In the genomic region with DNA sequence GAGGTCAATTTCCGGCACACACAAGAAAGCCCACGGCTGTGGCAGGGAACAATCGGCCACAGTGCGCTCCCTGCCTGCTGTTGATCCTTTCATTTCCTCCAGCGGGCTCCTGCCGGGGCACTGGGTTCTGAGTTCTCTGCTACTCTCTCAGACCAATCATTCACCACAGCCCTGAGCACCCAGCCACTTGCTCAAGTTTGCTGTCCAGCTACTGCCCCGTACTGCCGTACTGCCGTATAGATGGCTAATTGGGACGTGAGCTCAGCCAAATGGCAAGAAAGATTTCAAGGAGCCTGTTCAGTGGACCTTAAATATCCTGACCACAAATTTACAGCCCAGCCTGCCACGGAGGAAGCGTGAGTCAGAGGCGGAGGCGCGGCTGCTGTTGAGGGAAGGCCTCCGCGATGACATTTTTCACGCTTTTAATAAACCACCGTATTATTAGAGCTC, we compare ENCODE assay signal across 7 mouse cellular contexts. TPM values are rescaled to one million over a fixed set of nuclear protein-coding genes. Genes with fewer than 3 reads are reported as not detected.
A peak's percentile ranks its signal among the peaks of the same experiment; 100 is the strongest.
DNase-seq lines count a peak whose midpoint lies in the region; ATAC-seq and TF ChIP-seq lines count a peak whose summit lies in the region.

No protein-coding gene starts in this region.

- peak overlapping the region; percentile 60 for H3K27ac ChIP-seq in embryonic facial prominence, embryonic 10.5 days (replicated peaks)
- H3K27ac ChIP-seq in heart, embryonic 15.5 days, result no peak overlapping the region
- no peak overlapping the region for H3K27ac ChIP-seq in kidney, postnatal 0 days
- no peak overlapping the region for H3K27ac ChIP-seq in lung, postnatal 0 days (ENCODE audit: low read length)

- 8% methylated on average over 19 of the region's 19 CpGs for WGBS in embryonic facial prominence, embryonic 10.5 days
- WGBS in heart, embryonic 15.5 days, result 12% methylated on average over 19 of the region's 19 CpGs
- 4% methylated on average over 19 of the region's 19 CpGs for WGBS in kidney, postnatal 0 days
- WGBS in lung, postnatal 0 days, result 13% methylated on average over 19 of the region's 19 CpGs

- no peak for TF ChIP-seq CTCF in Patski (IDR thresholded peaks at IDR 0.05)
- no peak for TF ChIP-seq CTCF in kidney, postnatal 0 days (IDR thresholded peaks at IDR 0.05; ENCODE audit: low read depth)
- no peak for TF ChIP-seq CTCF in lung, postnatal 0 days (IDR thresholded peaks at IDR 0.05)

- no peak overlapping the region for H3K9ac ChIP-seq in heart, embryonic 15.5 days
- H3K9ac ChIP-seq in kidney, postnatal 0 days (ENCODE audit: low read depth, low read length), result no peak overlapping the region
- H3K9ac ChIP-seq in lung, postnatal 0 days (replicated peaks; ENCODE audit: low read depth), result no peak overlapping the region

- peaks cover 5% of the 10 kb centered on the region for H3K27me3 ChIP-seq in Patski
- H3K27me3 ChIP-seq in embryonic facial prominence, embryonic 10.5 days (replicated peaks; ENCODE audit: low read depth, poor library complexity, severe bottlenecking), result peaks cover 89% of the 10 kb centered on the region
- H3K27me3 ChIP-seq in heart, embryonic 15.5 days, result peaks cover 73% of the 10 kb centered on the region
- peaks cover 13% of the 10 kb centered on the region; the same call in 1 of the 2 replicates for H3K27me3 ChIP-seq in kidney, postnatal 0 days (ENCODE audit: insufficient read depth, low read length)
- no peaks in the 10 kb centered on the region; the same call in 1 of the 2 replicates for H3K27me3 ChIP-seq in lung, postnatal 0 days (replicated peaks; ENCODE audit: insufficient read depth, low read length)

- CTCF ChIA-PET in Patski (lab: Charles Lee), result no interaction called here

- peak; percentile 86 for DNase-seq in Patski (ENCODE audit: low read depth, low spot score)
- DNase-seq in embryonic facial prominence, embryonic 10.5 days (ENCODE audit: low spot score), result peak; percentile 68
- DNase-seq in kidney, postnatal 0 days (ENCODE audit: low spot score), result peak; percentile 73
- DNase-seq in lung, postnatal 0 days (ENCODE audit: low spot score), result peak; percentile 42
- peak; percentile 66 for DNase-seq in retina, postnatal 1 day

- H3K4me3 ChIP-seq in embryonic facial prominence, embryonic 10.5 days, result peak overlapping the region; percentile 46
- peak overlapping the region; percentile 37 for H3K4me3 ChIP-seq in heart, embryonic 15.5 days
- peak overlapping the region; percentile 20 for H3K4me3 ChIP-seq in kidney, postnatal 0 days (replicated peaks; ENCODE audit: low read depth, low read length)
- H3K4me3 ChIP-seq in lung, postnatal 0 days (ENCODE audit: low read depth, low read length), result peak overlapping the region; percentile 18

- H3K4me1 ChIP-seq in embryonic facial prominence, embryonic 10.5 days, result peaks cover 30% of the 10 kb centered on the region
- peaks cover 12% of the 10 kb centered on the region for H3K4me1 ChIP-seq in heart, embryonic 15.5 days (replicated peaks)
- no peaks in the 10 kb centered on the region for H3K4me1 ChIP-seq in kidney, postnatal 0 days (replicated peaks; ENCODE audit: insufficient read depth, low read length)
- H3K4me1 ChIP-seq in lung, postnatal 0 days (ENCODE audit: insufficient read depth, low read depth, low read length), result 0 out of 2 replicates have a peak, but pooled peaks cover 7% of the 10 kb centered on the region

- H3K9me3 ChIP-seq in embryonic facial prominence, embryonic 10.5 days, result no peaks in the 10 kb centered on the region
- H3K9me3 ChIP-seq in heart, embryonic 15.5 days (replicated peaks), result no peaks in the 10 kb centered on the region
- no peaks in the 10 kb centered on the region for H3K9me3 ChIP-seq in kidney, postnatal 0 days (replicated peaks; ENCODE audit: low read length)
- H3K9me3 ChIP-seq in lung, postnatal 0 days (ENCODE audit: low read length), result no peaks in the 10 kb centered on the region

- H3K36me3 ChIP-seq in embryonic facial prominence, embryonic 10.5 days (replicated peaks), result no peaks in the 10 kb centered on the region
- no peaks in the 10 kb centered on the region for H3K36me3 ChIP-seq in heart, embryonic 15.5 days
- H3K36me3 ChIP-seq in kidney, postnatal 0 days (ENCODE audit: insufficient read depth, low read length), result no peaks in the 10 kb centered on the region
- no peaks in the 10 kb centered on the region for H3K36me3 ChIP-seq in lung, postnatal 0 days (ENCODE audit: insufficient read depth, low read length)

- in situ Hi-C loops in Patski (cut with MboI; ENCODE audit: low pct_unique_long_range_greater_than_20kb), result no loop called here

- POLR2A ChIA-PET in Patski (lab: Charles Lee), result no interaction called here

- peak; percentile 65 for ATAC-seq in CD4-positive, CD25-positive, alpha-beta regulatory T cell, adult 4 months
- ATAC-seq in Patski, result peak; percentile 94
- ATAC-seq in heart, embryonic 15.5 days (replicated peaks; ENCODE audit: insufficient number of reproducible peaks, insufficient read depth, low FRiP score, low read depth), result no peak
- ATAC-seq in kidney, postnatal 0 days (replicated peaks; ENCODE audit: low FRiP score, low read depth), result 0 out of 2 replicates have a peak, but pooled peaks have one; percentile 33
- peak; percentile 56 for ATAC-seq in lung, postnatal 0 days

- no peak for TF ChIP-seq EP300 in lung, postnatal 0 days (IDR thresholded peaks at IDR 0.05)

- H3K4me2 ChIP-seq in heart, embryonic 15.5 days, result peak overlapping the region; percentile 59
- peak overlapping the region; percentile 52 for H3K4me2 ChIP-seq in kidney, postnatal 0 days (ENCODE audit: low read length)
- peak overlapping the region; percentile 37 for H3K4me2 ChIP-seq in lung, postnatal 0 days (replicated peaks; ENCODE audit: low read depth, low read length)

RNA-seq across cellular contexts. Expression of gene Tbx4, which starts 39.1 kb away (rescaled TPM):
- polyA plus RNA-seq in CD4-positive, CD25-positive, alpha-beta regulatory T cell, adult 4 months (2017; shearing (Covaris generic)), result not detected
- not detected for polyA plus RNA-seq in Patski (2021)
- polyA plus RNA-seq in embryonic facial prominence, embryonic 10.5 days (2016; fragmentation: Nextera tagmentation; extraction: Ambion mirVana), result 1.0 and 1.4 TPM in 2 replicates
- polyA plus RNA-seq in heart, embryonic 15.5 days (2015; fragmentation: Nextera tagmentation; extraction: Ambion mirVana), result 1.6 and 4.4 TPM in 2 replicates
- 0.07 and 0.09 TPM in 2 replicates for polyA plus RNA-seq in kidney, postnatal 0 days (2015; fragmentation: Nextera tagmentation; extraction: Ambion mirVana)
- 46.2 and 48.5 TPM in 2 replicates for polyA plus RNA-seq in lung, postnatal 0 days (2015; fragmentation: Nextera tagmentation; extraction: Ambion mirVana)
